Mouse (Mus musculus) forebrain, embryonic 14.5 days (tissue): ENCODE measurements around the gene Prkci. TPM values are rescaled to one million over a fixed set of nuclear protein-coding genes. Genes with fewer than 3 reads are reported as not detected.

Experiments
- ATAC-seq: fragments of 200-750 bp; cut with Nextera tagmentation; 2 replicates; pipeline ENCODE4 v1.8.0; 2017; ENCODE audit warnings: mild to moderate bottlenecking, moderate library complexity
- DNase-seq: peaks from one replicate; pipeline ENCODE4 v3.0.0-alpha.2; 2015; ENCODE audit warnings: low spot score
- H3K27ac ChIP-seq: fragments of 300-500 bp; sonication (generic); 2 replicates; pipeline ENCODE4 v1.5.1; 2014; ENCODE audit warnings: low read depth, mild to moderate bottlenecking, control low read depth, low read length, moderate library complexity
- H3K27me3 ChIP-seq: fragments of 300-500 bp; sonication (generic); replicated peaks from 2 replicates; pipeline ENCODE4 v1.6.1; 2014; ENCODE audit warnings: low read length, control low read depth, mixed read lengths; ENCODE audit not compliant: control insufficient read depth, insufficient read depth
- H3K36me3 ChIP-seq: fragments of 300-500 bp; sonication (generic); 2 replicates; pipeline ENCODE4 v1.6.1; 2014; ENCODE audit warnings: low read length, control low read depth; ENCODE audit not compliant: control insufficient read depth, insufficient read depth
- H3K4me1 ChIP-seq: fragments of 300-500 bp; sonication (generic); 2 replicates; pipeline ENCODE4 v1.6.1; 2014; ENCODE audit warnings: antibody characterized with exemption, low read length, control low read depth; ENCODE audit not compliant: control insufficient read depth, insufficient read depth
- H3K4me2 ChIP-seq: fragments of 300-500 bp; sonication (generic); 2 replicates; pipeline ENCODE4 v1.6.1; 2014; ENCODE audit warnings: mild to moderate bottlenecking, control low read depth, low read length
- H3K4me3 ChIP-seq: fragments of 300-500 bp; sonication (generic); 2 replicates; pipeline ENCODE4 v1.5.1; 2014; ENCODE audit warnings: low read depth, low read length, control low read depth
- H3K9ac ChIP-seq: fragments of 300-500 bp; sonication (generic); 2 replicates; pipeline ENCODE4 v1.6.1; 2014; ENCODE audit warnings: mild to moderate bottlenecking, low read length, control low read depth, moderate library complexity
- H3K9me3 ChIP-seq: fragments of 300-500 bp; sonication (generic); replicated peaks from 2 replicates; pipeline ENCODE4 v1.6.1; 2016; ENCODE audit warnings: low read length, control low read depth, mixed read lengths; ENCODE audit not compliant: control insufficient read depth
- WGBS: fragments of 180-500 bp; shearing (Covaris S2); extraction: QIAGEN DNeasy Blood & Tissue Kit; methylation state at CpG from one replicate; pipeline ENCODE4 v1.1.7; 2014; 5-methylcytosine and 5-hydroxymethylcytosine counted together
- polyA plus RNA-seq: library from polyadenylated mRNA; unstranded; fragments of >200 nt; fragmentation: Nextera tagmentation; extraction: Ambion mirVana; gene quantifications from 2 replicates; pipeline ENCODE4 v1.2.1, GENCODE M21; 2014

Gene Prkci
- polyA plus RNA-seq, 1 experiment from 2014 or later: 24.8 TPM

- ATAC-seq (no peak), DNase-seq (no peak)
- Histone ChIP-seq H3K9ac (no peak overlapping the region), H3K27me3 (no peaks in the 10 kb centered on the region), H3K9me3 (no peaks in the 10 kb centered on the region), H3K4me3 (no peak overlapping the region), H3K4me1 (no peaks in the 10 kb centered on the region), H3K36me3 (0 out of 2 replicates have a peak, but pooled peaks cover 7% of the 10 kb centered on the region), H3K4me2 (no peak overlapping the region), H3K27ac (no peak overlapping the region)
- 65% methylated on average over 7 of the region's 7 CpGs for WGBS
Measured at GRCm38 (mm10) chr3:31022895-31023436, 27.4 kb downstream of the Prkci start.

GRCm38 (mm10) chr3:31027718-31028117 is 32.2 kb downstream of the Prkci start:
- Histone ChIP-seq H3K27ac (no peak overlapping the region), H3K27me3 (no peaks in the 10 kb centered on the region), H3K4me2 (no peak overlapping the region), H3K9ac (no peak overlapping the region), H3K36me3 (0 out of 2 replicates have a peak, but pooled peaks cover 7% of the 10 kb centered on the region), H3K4me1 (no peaks in the 10 kb centered on the region), H3K4me3 (no peak overlapping the region), H3K9me3 (no peaks in the 10 kb centered on the region)
- ATAC-seq (no peak), DNase-seq (no peak)
- 96% methylated on average over 8 of the region's 8 CpGs for WGBS

- no peak overlapping the region for H3K27ac ChIP-seq
- H3K4me1 ChIP-seq: no peaks in the 10 kb centered on the region
- ATAC-seq: no peak
- 90% methylated on average over 9 of the region's 9 CpGs for WGBS
- H3K4me2 ChIP-seq: no peak overlapping the region
- 0 out of 2 replicates have a peak, but pooled peaks cover 5% of the 10 kb centered on the region for H3K36me3 ChIP-seq
- no peak overlapping the region for H3K9ac ChIP-seq
- no peaks in the 10 kb centered on the region for H3K27me3 ChIP-seq
- H3K9me3 ChIP-seq: no peaks in the 10 kb centered on the region
- H3K4me3 ChIP-seq: no peak overlapping the region
- DNase-seq: no peak
Measured at GRCm38 (mm10) chr3:31031621-31032020, 36.1 kb downstream of the Prkci start.

- Histone ChIP-seq H3K36me3 (no peaks in the 10 kb centered on the region), H3K27ac (no peak overlapping the region), H3K4me3 (no peak overlapping the region), H3K4me2 (no peak overlapping the region), H3K9me3 (no peaks in the 10 kb centered on the region), H3K9ac (no peak overlapping the region), H3K27me3 (no peaks in the 10 kb centered on the region), H3K4me1 (no peaks in the 10 kb centered on the region)
- no peak for DNase-seq
- no peak for ATAC-seq
- WGBS: 83% methylated on average over 3 of the region's 3 CpGs
Measured at GRCm38 (mm10) chr3:31033644-31034043, 38.1 kb downstream of the Prkci start.

- WGBS: 92% methylated on average over 13 of the region's 13 CpGs
- no peaks in the 10 kb centered on the region for H3K27me3 ChIP-seq
- DNase-seq: no peak
Measured at GRCm38 (mm10) chr3:31037851-31038250, 42.3 kb downstream of the Prkci start.

GRCm38 (mm10) chr3:31038689-31039088 is 43.1 kb downstream of the Prkci start:
- H3K9me3 ChIP-seq: no peaks in the 10 kb centered on the region
- WGBS: 93% methylated on average over 10 of the region's 10 CpGs
- H3K4me2 ChIP-seq: no peak overlapping the region
- H3K27ac ChIP-seq: no peak overlapping the region
- H3K4me3 ChIP-seq: no peak overlapping the region
- ATAC-seq (no peak), DNase-seq (no peak)
- peaks cover 24% of the 10 kb centered on the region for H3K36me3 ChIP-seq
- no peaks in the 10 kb centered on the region for H3K27me3 ChIP-seq
- H3K4me1 ChIP-seq: no peaks in the 10 kb centered on the region
- H3K9ac ChIP-seq: no peak overlapping the region

More at GRCm38 (mm10) chr3:31037851-31038250, 42.3 kb downstream of the Prkci start:
- no peak for ATAC-seq
- Histone ChIP-seq H3K4me1 (no peaks in the 10 kb centered on the region), H3K9me3 (no peaks in the 10 kb centered on the region), H3K36me3 (peaks cover 22% of the 10 kb centered on the region), H3K4me3 (no peak overlapping the region), H3K4me2 (no peak overlapping the region), H3K9ac (no peak overlapping the region), H3K27ac (no peak overlapping the region)

- H3K4me2 ChIP-seq: no peak overlapping the region
Measured at GRCm38 (mm10) chr3:31042992-31043391, 47.4 kb downstream of the Prkci start.

GRCm38 (mm10) chr3:31047263-31047662 is 51.7 kb downstream of the Prkci start:
- ATAC-seq (no peak), DNase-seq (peak; percentile 42)

More at GRCm38 (mm10) chr3:31042992-31043391, 47.4 kb downstream of the Prkci start:
- ATAC-seq (no peak), DNase-seq (no peak)
- no peaks in the 10 kb centered on the region for H3K4me1 ChIP-seq
- no peak overlapping the region for H3K27ac ChIP-seq
- H3K36me3 ChIP-seq: peaks cover 24% of the 10 kb centered on the region
- H3K9ac ChIP-seq: no peak overlapping the region
- no peaks in the 10 kb centered on the region for H3K27me3 ChIP-seq
- H3K9me3 ChIP-seq: no peaks in the 10 kb centered on the region
- WGBS: 90% methylated on average over 2 of the region's 2 CpGs
- no peak overlapping the region for H3K4me3 ChIP-seq

GRCm38 (mm10) chr3:31049087-31049486 is 53.5 kb downstream of the Prkci start:
- Histone ChIP-seq H3K4me2 (no peak overlapping the region), H3K36me3 (peaks cover 6% of the 10 kb centered on the region; the same call in 1 of the 2 replicates), H3K9me3 (no peaks in the 10 kb centered on the region), H3K9ac (no peak overlapping the region), H3K27me3 (no peaks in the 10 kb centered on the region), H3K4me3 (no peak overlapping the region), H3K27ac (no peak overlapping the region), H3K4me1 (0 out of 2 replicates have a peak, but pooled peaks cover 2% of the 10 kb centered on the region)
- WGBS: 95% methylated on average over 5 of the region's 5 CpGs
- ATAC-seq (no peak), DNase-seq (no peak)

More at GRCm38 (mm10) chr3:31047263-31047662, 51.7 kb downstream of the Prkci start:
- no peak overlapping the region for H3K9ac ChIP-seq
- H3K4me3 ChIP-seq: no peak overlapping the region
- no peaks in the 10 kb centered on the region for H3K9me3 ChIP-seq
- no peak overlapping the region for H3K4me2 ChIP-seq
- H3K4me1 ChIP-seq: no peaks in the 10 kb centered on the region
- 79% methylated on average over 3 of the region's 3 CpGs for WGBS
- no peaks in the 10 kb centered on the region for H3K27me3 ChIP-seq
- H3K36me3 ChIP-seq: peaks cover 13% of the 10 kb centered on the region
- H3K27ac ChIP-seq: no peak overlapping the region
